9 mouse cellular contexts compared by ENCODE assay signal in the genomic region with DNA sequence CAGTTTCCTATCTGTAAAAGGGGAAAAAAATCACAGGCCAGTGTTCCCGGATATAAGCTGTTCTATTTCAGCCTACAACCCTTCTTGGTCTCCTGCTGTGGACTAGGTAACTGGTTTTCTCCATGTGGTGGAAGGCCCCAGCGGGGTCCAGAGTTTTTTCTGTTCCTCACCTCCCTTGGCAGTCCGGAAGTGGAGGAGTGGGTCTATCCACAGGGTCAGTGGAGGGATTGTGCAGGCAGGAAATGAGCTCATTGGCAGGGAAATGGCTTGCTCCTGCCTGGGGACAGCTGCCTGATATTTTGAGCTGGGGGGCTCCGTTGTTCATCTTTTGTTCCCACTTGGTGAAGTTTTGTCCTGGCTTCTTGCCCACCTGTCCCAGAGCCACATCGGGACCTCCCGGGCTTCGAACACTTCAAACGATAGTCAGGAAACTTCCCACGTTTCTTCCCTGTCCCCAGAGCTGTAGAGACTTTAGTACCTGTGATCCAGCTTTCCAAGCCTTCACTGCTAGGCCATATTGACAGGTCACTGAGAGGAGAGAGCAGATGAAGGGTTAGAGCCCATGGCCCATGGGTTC. TPM values are rescaled to one million over a fixed set of nuclear protein-coding genes. Genes with fewer than 3 reads are reported as not detected.
A peak's percentile ranks its signal among the peaks of the same experiment; 100 is the strongest.
DNase-seq lines count a peak whose midpoint lies in the region; ATAC-seq and TF ChIP-seq lines count a peak whose summit lies in the region.
"Had no signal": no experiment of that assay in that cellular context is flagged by ENCODE, and none has a peak within 500 bp of the region (broad histone marks: within the 10 kb centered on the region; RNA-seq: fewer than 3 reads in every experiment).

No protein-coding gene starts in this region.

- no peak for DNase-seq in left cerebral cortex, adult 2 months (ENCODE audit: extremely low spot score in 1 of 2, low spot score in 2 of 2)
- no peak for DNase-seq in left cerebral cortex, adult 8-10 months (ENCODE audit: low spot score in 2 of 2)
- DNase-seq in embryonic facial prominence, embryonic 11.5 days (ENCODE audit: low spot score): no peak
- no peak for DNase-seq in frontal cortex, postnatal 14 days (ENCODE audit: low spot score in 2 of 2)
- DNase-seq: kidney, adult 9 months had no signal

- H3K4me2 ChIP-seq in embryonic facial prominence, embryonic 11.5 days (ENCODE audit: low read depth, low read length): no peak overlapping the region; the same call in 1 of the 2 replicates
- peak overlapping the region; percentile 74 for H3K4me2 ChIP-seq in hindbrain, embryonic 12.5 days (replicated peaks)
- peak overlapping the region; percentile 78 for H3K4me2 ChIP-seq in neural tube, embryonic 12.5 days (replicated peaks)

- H3K9ac ChIP-seq in embryonic facial prominence, embryonic 11.5 days (replicated peaks; ENCODE audit: low read length): no peak overlapping the region
- H3K9ac ChIP-seq in hindbrain, embryonic 12.5 days: peak overlapping the region; percentile 88
- H3K9ac ChIP-seq in neural tube, embryonic 12.5 days: peak overlapping the region; percentile 87
- H3K9ac ChIP-seq: liver, embryonic 12.5 days had no signal

- no peak for TF ChIP-seq CTCF in left cerebral cortex, adult 2 months (IDR thresholded peaks at IDR 0.05)

- H3K4me3 ChIP-seq in left cerebral cortex, adult 2 months: peak overlapping the region; percentile 83
- peak overlapping the region; percentile 5; the same call in 1 of the 2 replicates for H3K4me3 ChIP-seq in embryonic facial prominence, embryonic 11.5 days (ENCODE audit: low read depth, low read length)
- H3K4me3 ChIP-seq in hindbrain, embryonic 12.5 days: peak overlapping the region; percentile 74
- H3K4me3 ChIP-seq in neural tube, embryonic 12.5 days: peak overlapping the region; percentile 76

- H3K36me3 ChIP-seq in embryonic facial prominence, embryonic 11.5 days (replicated peaks; ENCODE audit: control insufficient read depth, insufficient read depth, low read depth, low read length): no peaks in the 10 kb centered on the region
- no peaks in the 10 kb centered on the region for H3K36me3 ChIP-seq in hindbrain, embryonic 12.5 days
- H3K36me3 ChIP-seq in neural tube, embryonic 12.5 days: no peaks in the 10 kb centered on the region
- H3K36me3 ChIP-seq: liver, embryonic 12.5 days had no signal

- intact Hi-C loops in left cerebral cortex, adult 2 months (cut with DNase I): loop anchor here (5.0 kb wide), 1 partner anchor 93 kb away; the partner anchor contains the start of genes Evc and Evc2

- peaks cover 50% of the 10 kb centered on the region for H3K27me3 ChIP-seq in embryonic facial prominence, embryonic 11.5 days (ENCODE audit: control insufficient read depth, insufficient read depth, low read length)
- H3K27me3 ChIP-seq in hindbrain, embryonic 12.5 days: peaks cover 58% of the 10 kb centered on the region
- H3K27me3 ChIP-seq in neural tube, embryonic 12.5 days (replicated peaks): peaks cover 27% of the 10 kb centered on the region

- 36% methylated on average over 9 of the region's 9 CpGs for WGBS in embryonic facial prominence, embryonic 11.5 days
- 34% methylated on average over 9 of the region's 9 CpGs for WGBS in hindbrain, embryonic 12.5 days
- WGBS in neural tube, embryonic 12.5 days: 36% methylated on average over 9 of the region's 9 CpGs

- H3K9me3 ChIP-seq in embryonic facial prominence, embryonic 11.5 days (replicated peaks; ENCODE audit: control insufficient read depth, low read length): no peaks in the 10 kb centered on the region
- no peaks in the 10 kb centered on the region for H3K9me3 ChIP-seq in hindbrain, embryonic 12.5 days (replicated peaks)
- H3K9me3 ChIP-seq in neural tube, embryonic 12.5 days: no peaks in the 10 kb centered on the region
- H3K9me3 ChIP-seq: liver, embryonic 12.5 days had no signal

- H3K4me1 ChIP-seq in embryonic facial prominence, embryonic 11.5 days (ENCODE audit: control insufficient read depth, insufficient read depth, low read length): peaks cover 7% of the 10 kb centered on the region
- peaks cover 66% of the 10 kb centered on the region for H3K4me1 ChIP-seq in hindbrain, embryonic 12.5 days
- peaks cover 78% of the 10 kb centered on the region for H3K4me1 ChIP-seq in neural tube, embryonic 12.5 days

- ATAC-seq in embryonic facial prominence, embryonic 11.5 days (replicated peaks; ENCODE audit: insufficient number of reproducible peaks, low FRiP score, low TSS enrichment, low read depth): no peak
- ATAC-seq in hindbrain, embryonic 12.5 days (ENCODE audit: low FRiP score): no peak
- ATAC-seq in neural tube, embryonic 12.5 days (ENCODE audit: low FRiP score, low read depth): no peak
- no peak for ATAC-seq in erythroid progenitor cell, adult 5-6 weeks (replicated peaks; ENCODE audit: low FRiP score, poor library complexity, severe bottlenecking)
- ATAC-seq: liver, embryonic 12.5 days had no signal

- peak overlapping the region; percentile 2; the same call in 1 of the 2 replicates for H3K27ac ChIP-seq in left cerebral cortex, adult 2 months
- no peak overlapping the region for H3K27ac ChIP-seq in embryonic facial prominence, embryonic 11.5 days (replicated peaks; ENCODE audit: low read depth, low read length)
- H3K27ac ChIP-seq in hindbrain, embryonic 12.5 days: peak overlapping the region; percentile 98
- peak overlapping the region; percentile 90 for H3K27ac ChIP-seq in neural tube, embryonic 12.5 days
- H3K27ac ChIP-seq: liver, embryonic 12.5 days had no signal

RNA-seq across cellular contexts. Expression of gene Crmp1, which starts 3.0 kb away (rescaled TPM):
- total RNA-seq in left cerebral cortex, adult 2 months (2021): 100 to 1,000 TPM; 186 to 190 TPM
- total RNA-seq in left cerebral cortex, adult 8-10 months (2022): 100 to 1,000 TPM; 162 to 174 (median 169) TPM
- 82.9 and 96.6 TPM in 2 replicates for polyA plus RNA-seq in embryonic facial prominence, embryonic 11.5 days (2014; fragmentation: Nextera tagmentation; extraction: Ambion mirVana)
- 497 and 557 TPM in 2 replicates for polyA plus RNA-seq in hindbrain, embryonic 12.5 days (2016; fragmentation: Nextera tagmentation; extraction: Ambion mirVana)
- 660 and 714 TPM in 2 replicates for polyA plus RNA-seq in neural tube, embryonic 12.5 days (2016; fragmentation: Nextera tagmentation; extraction: Ambion mirVana)
- not detected in 2 replicates for total RNA-seq in erythroid progenitor cell, adult 5-6 weeks (2015; ENCODE audit: low replicate concordance)
- 0.51 TPM in 1 of 2 replicates, not detected in the other for total RNA-seq in erythroid progenitor cell, adult 5-6 weeks (2017; ENCODE audit: low replicate concordance)

Comparison
In these comparisons a context has a peak if more than half of its experiments do, and no peak if none do; other contexts are left out.
1. H3K4me3 ChIP-seq: peak in every context shown above with its lines; median percentile 83 in left cerebral cortex, adult 2 months; 76 in neural tube, embryonic 12.5 days; 74 in hindbrain, embryonic 12.5 days; 5 in embryonic facial prominence, embryonic 11.5 days.
2. RNA of gene Crmp1, which starts 3.0 kb away (total RNA-seq): 186 to 190 TPM in left cerebral cortex, adult 2 months and 162 to 174 TPM in left cerebral cortex, adult 8-10 months; 0.51 TPM in erythroid progenitor cell, adult 5-6 weeks; every median in the first group is over 100 times any median in the second.